Mouse (Mus musculus): ENCODE measurements around the gene Lin7a. TPM values are rescaled to one million over a fixed set of nuclear protein-coding genes. Genes with fewer than 3 reads are reported as not detected.

Lin7a gene
- polyA plus RNA-seq, 1 experiment from 2014 or later = 45.3 TPM

GRCm38 (mm10) chr10:107230851-107231130 is 40.7 kb upstream of the Lin7a start:
- H3K4me3 ChIP-seq = no peak overlapping the region
- H3K4me1 ChIP-seq = no peaks in the 10 kb centered on the region
- WGBS = 100% methylated on average over 1 of the region's 1 CpGs
- no peak overlapping the region for H3K27ac ChIP-seq
- no peak overlapping the region for H3K4me2 ChIP-seq
- H3K36me3 ChIP-seq (replicated peaks) = no peaks in the 10 kb centered on the region
- H3K9me3 ChIP-seq = no peaks in the 10 kb centered on the region
- no peaks in the 10 kb centered on the region for H3K27me3 ChIP-seq (replicated peaks)
- no peak overlapping the region for H3K9ac ChIP-seq
- ATAC-seq (replicated peaks) = no peak

GRCm38 (mm10) chr10:107231421-107232010 is 40.0 kb upstream of the Lin7a start:
- Histone ChIP-seq H3K36me3 (replicated peaks) (no peaks in the 10 kb centered on the region), H3K9ac (no peak overlapping the region), H3K4me3 (no peak overlapping the region), H3K27ac (no peak overlapping the region), H3K27me3 (replicated peaks) (no peaks in the 10 kb centered on the region), H3K4me2 (no peak overlapping the region), H3K4me1 (no peaks in the 10 kb centered on the region), H3K9me3 (no peaks in the 10 kb centered on the region)
- no peak for ATAC-seq (replicated peaks)
- 90% methylated on average over 4 of the region's 4 CpGs for WGBS

DNA sequence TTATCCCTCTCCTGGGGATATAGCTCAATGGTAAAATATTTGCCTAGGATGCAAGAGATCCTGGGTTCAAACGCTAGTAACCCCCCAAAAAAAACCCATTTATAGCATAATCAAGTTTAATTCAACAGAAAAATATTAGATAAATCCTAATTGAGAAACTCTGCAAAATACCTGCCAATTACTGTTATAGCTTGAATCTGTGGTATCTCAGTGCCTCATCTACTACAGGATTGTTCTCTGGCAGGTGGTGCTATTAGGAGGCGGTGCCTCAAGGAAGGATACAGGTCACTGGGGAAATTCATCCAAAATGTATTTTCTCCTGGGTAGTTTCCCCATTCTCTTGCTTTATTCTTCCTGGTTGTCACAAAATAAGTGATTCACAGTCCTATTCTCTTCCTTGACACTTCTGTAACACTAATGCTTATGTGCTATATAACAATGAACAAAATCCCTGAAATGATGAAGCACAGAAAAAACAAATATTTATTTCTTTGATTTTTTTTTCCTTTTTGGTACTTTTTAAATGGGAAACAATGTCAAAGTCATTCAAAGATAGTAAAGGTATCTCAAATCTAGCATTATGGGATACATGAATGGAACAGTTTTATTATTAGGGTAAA is 38.9 kb upstream of the Lin7a start:
- WGBS = 88% methylated on average over 2 of the region's 2 CpGs

DNA sequence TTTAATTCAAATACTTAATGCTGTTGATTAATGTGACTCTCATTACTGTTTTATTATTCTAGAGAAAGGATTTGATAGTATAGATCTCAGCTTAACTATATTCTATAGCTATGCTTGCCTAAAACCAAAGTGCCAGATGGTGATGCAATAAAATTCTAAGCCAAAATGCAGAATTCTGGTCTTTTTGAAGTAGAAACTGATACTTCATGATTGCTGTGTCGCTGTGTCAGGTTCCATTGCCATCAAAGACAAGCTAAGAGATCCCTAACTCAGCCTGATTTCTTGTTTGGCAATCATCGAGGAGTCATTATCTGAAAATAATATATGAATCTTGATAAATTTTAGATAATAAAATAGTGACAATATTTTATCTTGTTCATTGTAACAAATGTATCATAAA is 38.3 kb upstream of the Lin7a start:
- Histone ChIP-seq H3K4me2 (no peak overlapping the region), H3K4me3 (no peak overlapping the region), H3K9ac (no peak overlapping the region), H3K27ac (no peak overlapping the region), H3K36me3 (replicated peaks) (no peaks in the 10 kb centered on the region), H3K27me3 (replicated peaks) (no peaks in the 10 kb centered on the region), H3K4me1 (no peaks in the 10 kb centered on the region), H3K9me3 (no peaks in the 10 kb centered on the region)
- no peak for ATAC-seq (replicated peaks)
- WGBS = 87% methylated on average over 2 of the region's 2 CpGs

More for the DNA sequence above, 38.9 kb upstream of the Lin7a start:
- Histone ChIP-seq H3K4me1 (no peaks in the 10 kb centered on the region), H3K4me3 (no peak overlapping the region), H3K36me3 (replicated peaks) (no peaks in the 10 kb centered on the region), H3K9ac (no peak overlapping the region), H3K27ac (no peak overlapping the region), H3K9me3 (no peaks in the 10 kb centered on the region), H3K27me3 (replicated peaks) (no peaks in the 10 kb centered on the region), H3K4me2 (no peak overlapping the region)
- ATAC-seq (replicated peaks) = no peak

DNA sequence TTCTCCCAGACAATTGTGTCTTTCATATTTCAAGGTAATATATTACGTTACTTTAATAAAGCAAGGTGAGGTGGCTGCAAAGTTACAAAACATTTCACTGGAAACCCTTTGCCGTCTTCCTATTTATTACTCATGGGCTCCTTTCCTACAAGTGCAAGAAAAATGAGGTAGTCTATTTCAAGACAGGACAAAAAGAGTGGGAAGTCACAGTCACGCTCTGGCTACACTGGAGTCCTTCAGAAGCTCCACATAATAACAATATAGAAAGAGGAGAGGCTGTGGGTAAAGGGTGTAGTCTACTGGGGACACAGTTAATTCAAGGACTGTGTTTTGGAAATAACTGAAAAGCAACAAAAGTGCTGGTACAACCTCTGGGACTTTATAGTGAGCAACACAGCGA is 37.7 kb upstream of the Lin7a start:
- no peak for ATAC-seq (replicated peaks)
- 83% methylated on average over 4 of the region's 4 CpGs for WGBS

DNA sequence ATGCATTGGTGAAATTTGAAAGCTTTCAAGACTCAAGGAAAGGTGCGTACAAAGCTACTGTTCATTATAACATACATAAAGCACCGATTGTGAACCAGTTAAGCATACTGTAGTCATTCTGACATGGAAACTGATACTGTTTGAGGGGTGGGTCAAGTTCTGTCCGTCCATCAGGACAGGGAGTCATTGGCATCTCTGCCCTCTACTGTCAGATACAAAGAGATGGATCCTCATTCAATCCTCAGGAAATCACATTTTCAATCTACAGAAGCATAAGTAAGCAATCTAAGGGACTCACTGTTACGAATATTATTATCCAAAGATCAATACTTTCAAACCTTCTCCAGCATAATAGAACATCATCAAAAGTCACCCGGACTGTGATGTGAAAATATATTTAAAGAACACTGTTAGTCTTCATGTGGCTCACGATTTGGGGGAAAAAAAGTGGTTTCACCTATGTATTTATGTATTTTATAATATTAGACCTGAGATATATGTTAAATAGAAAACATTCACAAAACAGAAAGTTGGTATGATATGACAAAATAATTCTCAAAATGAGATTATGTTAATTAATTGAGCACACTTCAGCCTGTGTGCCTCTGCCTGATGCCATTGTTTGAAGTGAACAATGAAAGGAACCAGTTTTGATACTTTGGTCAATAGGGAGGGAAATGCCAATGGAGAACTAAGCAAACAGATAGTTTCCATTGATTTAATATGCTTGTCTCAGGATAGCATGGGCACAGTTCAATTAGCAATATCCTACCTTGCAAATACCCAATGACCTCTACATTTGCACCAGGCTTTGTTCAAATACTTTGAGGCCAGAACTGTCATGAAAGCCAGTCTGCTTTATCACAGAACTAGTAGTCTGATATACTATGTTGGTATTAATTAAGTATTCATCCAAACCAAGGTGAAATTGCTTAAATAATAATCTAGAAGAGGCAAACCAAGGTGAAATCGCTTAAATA is 36.8 kb upstream of the Lin7a start:
- no peaks in the 10 kb centered on the region for H3K9me3 ChIP-seq
- WGBS = 88% methylated on average over 7 of the region's 7 CpGs

More for the DNA sequence above, 37.7 kb upstream of the Lin7a start:
- H3K9me3 ChIP-seq = no peaks in the 10 kb centered on the region
- no peak overlapping the region for H3K4me2 ChIP-seq
- H3K27ac ChIP-seq = no peak overlapping the region
- H3K4me3 ChIP-seq = no peak overlapping the region
- no peak overlapping the region for H3K9ac ChIP-seq
- H3K4me1 ChIP-seq = no peaks in the 10 kb centered on the region
- H3K36me3 ChIP-seq (replicated peaks) = no peaks in the 10 kb centered on the region
- no peaks in the 10 kb centered on the region for H3K27me3 ChIP-seq (replicated peaks)

GRCm38 (mm10) chr10:107235496-107235895 is 36.0 kb upstream of the Lin7a start:
- WGBS = 88% methylated on average over 3 of the region's 3 CpGs
- no peak overlapping the region for H3K4me2 ChIP-seq
- H3K27me3 ChIP-seq (replicated peaks) = no peaks in the 10 kb centered on the region
- no peaks in the 10 kb centered on the region for H3K9me3 ChIP-seq
- H3K4me1 ChIP-seq = no peaks in the 10 kb centered on the region
- ATAC-seq (replicated peaks) = no peak
- H3K27ac ChIP-seq = no peak overlapping the region
- H3K36me3 ChIP-seq (replicated peaks) = no peaks in the 10 kb centered on the region
- no peak overlapping the region for H3K9ac ChIP-seq
- no peak overlapping the region for H3K4me3 ChIP-seq

More for the DNA sequence above, 36.8 kb upstream of the Lin7a start:
- H3K27me3 ChIP-seq (replicated peaks) = no peaks in the 10 kb centered on the region
- ATAC-seq (replicated peaks) = no peak
- no peaks in the 10 kb centered on the region for H3K36me3 ChIP-seq (replicated peaks)
- H3K9ac ChIP-seq = no peak overlapping the region
- H3K27ac ChIP-seq = no peak overlapping the region
- no peaks in the 10 kb centered on the region for H3K4me1 ChIP-seq
- H3K4me3 ChIP-seq = no peak overlapping the region
- H3K4me2 ChIP-seq = no peak overlapping the region

GRCm38 (mm10) chr10:107236211-107236610 is 35.3 kb upstream of the Lin7a start:
- Histone ChIP-seq H3K9me3 (no peaks in the 10 kb centered on the region), H3K27ac (no peak overlapping the region), H3K4me1 (no peaks in the 10 kb centered on the region), H3K4me2 (no peak overlapping the region), H3K4me3 (no peak overlapping the region), H3K36me3 (replicated peaks) (no peaks in the 10 kb centered on the region), H3K27me3 (replicated peaks) (no peaks in the 10 kb centered on the region), H3K9ac (no peak overlapping the region)
- 82% methylated on average over 4 of the region's 4 CpGs for WGBS
- no peak for ATAC-seq (replicated peaks)

DNA sequence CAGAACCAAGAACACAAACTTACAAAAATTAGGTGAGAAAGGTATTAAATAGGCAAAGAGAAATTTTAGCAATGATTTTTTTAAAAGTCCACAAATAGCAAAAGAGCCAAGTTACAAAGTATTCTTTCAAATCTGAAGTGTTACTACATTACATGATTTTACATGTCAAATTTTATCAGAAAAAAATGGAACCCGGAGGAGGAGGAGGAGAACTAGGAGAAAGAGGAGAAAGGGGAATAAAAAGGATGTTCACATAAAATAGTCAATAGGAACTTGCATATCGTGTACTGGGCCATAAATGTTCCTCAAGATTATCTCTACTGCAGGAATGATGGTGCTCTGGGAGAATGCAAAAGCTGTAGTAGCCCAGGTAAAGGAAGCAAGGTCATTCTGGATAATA is 34.4 kb upstream of the Lin7a start:
- no peaks in the 10 kb centered on the region for H3K36me3 ChIP-seq (replicated peaks)
- H3K4me3 ChIP-seq = no peak overlapping the region
- H3K27me3 ChIP-seq (replicated peaks) = no peaks in the 10 kb centered on the region
- H3K9me3 ChIP-seq = no peaks in the 10 kb centered on the region
- H3K4me1 ChIP-seq = no peaks in the 10 kb centered on the region
- no peak overlapping the region for H3K27ac ChIP-seq
- no peak overlapping the region for H3K9ac ChIP-seq
- WGBS = 84% methylated on average over 2 of the region's 2 CpGs
- ATAC-seq (replicated peaks) = no peak
- H3K4me2 ChIP-seq = no peak overlapping the region

DNA sequence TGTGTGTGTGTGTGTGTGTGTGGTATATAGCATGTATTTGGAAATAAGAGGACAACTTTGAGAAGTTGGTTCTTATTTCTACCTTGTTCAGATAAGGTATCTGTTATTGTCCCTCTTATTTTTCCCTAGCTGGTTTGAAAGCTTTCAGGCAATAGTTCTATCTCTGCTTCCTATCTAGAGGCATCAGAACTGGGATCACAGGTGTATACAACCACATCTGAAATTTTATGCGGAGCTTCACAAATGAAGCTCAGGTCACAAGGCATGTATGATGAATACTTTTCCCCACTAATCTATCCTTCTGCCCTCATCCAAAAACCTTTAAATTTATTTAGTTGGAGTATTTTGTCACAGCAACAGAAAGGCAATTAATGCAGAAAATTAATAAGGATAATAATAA is 33.8 kb upstream of the Lin7a start:
- no peaks in the 10 kb centered on the region for H3K4me1 ChIP-seq
- H3K9me3 ChIP-seq = no peaks in the 10 kb centered on the region
- no peak for ATAC-seq (replicated peaks)
- H3K4me2 ChIP-seq = no peak overlapping the region
- no peaks in the 10 kb centered on the region for H3K27me3 ChIP-seq (replicated peaks)
- no peak overlapping the region for H3K4me3 ChIP-seq
- WGBS = 95% methylated on average over 1 of the region's 1 CpGs
- no peak overlapping the region for H3K27ac ChIP-seq
- H3K36me3 ChIP-seq (replicated peaks) = no peaks in the 10 kb centered on the region
- no peak overlapping the region for H3K9ac ChIP-seq

- Histone ChIP-seq H3K4me3 (no peak overlapping the region), H3K27me3 (replicated peaks) (no peaks in the 10 kb centered on the region), H3K27ac (no peak overlapping the region), H3K36me3 (replicated peaks) (no peaks in the 10 kb centered on the region), H3K9me3 (no peaks in the 10 kb centered on the region), H3K4me1 (no peaks in the 10 kb centered on the region), H3K9ac (no peak overlapping the region), H3K4me2 (no peak overlapping the region)
- WGBS = 87% methylated on average over 2 of the region's 2 CpGs
- no peak for ATAC-seq (replicated peaks)
These were observed 33.2 kb upstream of the Lin7a start for GRCm38 (mm10) chr10:107238151-107238860.

- Histone ChIP-seq H3K36me3 (replicated peaks) (no peaks in the 10 kb centered on the region), H3K4me2 (no peak overlapping the region), H3K4me1 (no peaks in the 10 kb centered on the region), H3K9me3 (no peaks in the 10 kb centered on the region), H3K27ac (no peak overlapping the region), H3K9ac (no peak overlapping the region), H3K27me3 (replicated peaks) (no peaks in the 10 kb centered on the region), H3K4me3 (no peak overlapping the region)
- WGBS = 70% methylated on average over 3 of the region's 3 CpGs
- no peak for ATAC-seq (replicated peaks)
These were observed 32.5 kb upstream of the Lin7a start for GRCm38 (mm10) chr10:107238861-107239435.

Measured in midbrain, embryonic 15.5 days (tissue).